Mouse (Mus musculus) liver, embryonic 11.5 days (tissue): ENCODE measurements at regions not wholly inside any gene's neighbourhood (a gene's known extent, or its start where the extent isn't known, plus 50 kb on each side); places are given as distances from the start of the nearest gene placed in this dataset.
A peak's percentile ranks its signal among the peaks of the same experiment; 100 is the strongest.

Experiments
- ATAC-seq: fragments of 200-750 bp; cut with Nextera tagmentation; replicated peaks from 2 replicates; pipeline ENCODE4 v1.8.0; 2017; ENCODE audit warnings: moderate number of reproducible peaks, mild to moderate bottlenecking, moderate TSS enrichment, moderate library complexity; ENCODE audit not compliant: low FRiP score
- DNase-seq: peaks from one replicate; pipeline ENCODE4 v3.0.0-alpha.2; 2017; ENCODE audit warnings: low spot score
- H3K27ac ChIP-seq: fragments of 300-500 bp; sonication (generic); 2 replicates; pipeline ENCODE4 v1.5.1; 2014; ENCODE audit warnings: mild to moderate bottlenecking, low read depth, low read length, control low read depth
- H3K27me3 ChIP-seq: fragments of 300-500 bp; sonication (generic); replicated peaks from 2 replicates; pipeline ENCODE4 v1.6.1; 2014; ENCODE audit warnings: low read length, mixed read lengths; ENCODE audit not compliant: control insufficient read depth, insufficient read depth
- H3K36me3 ChIP-seq: fragments of 300-500 bp; sonication (generic); 2 replicates; pipeline ENCODE4 v1.6.1; 2014; ENCODE audit warnings: mild to moderate bottlenecking, low read length, moderate library complexity, mixed read lengths; ENCODE audit not compliant: control insufficient read depth, insufficient read depth
- H3K4me1 ChIP-seq: fragments of 300-500 bp; sonication (generic); replicated peaks from 2 replicates; pipeline ENCODE4 v1.6.1; 2014; ENCODE audit warnings: low read length, mixed read lengths; ENCODE audit not compliant: control insufficient read depth, insufficient read depth
- H3K4me2 ChIP-seq: fragments of 300-500 bp; sonication (generic); 2 replicates; pipeline ENCODE4 v1.6.1; 2014; ENCODE audit warnings: mild to moderate bottlenecking, control low read depth, moderate library complexity
- H3K4me3 ChIP-seq: fragments of 300-500 bp; sonication (generic); 2 replicates; pipeline ENCODE4 v1.5.1; 2014; ENCODE audit warnings: low read depth, low read length, control low read depth
- H3K9ac ChIP-seq: fragments of 300-500 bp; sonication (generic); 2 replicates; pipeline ENCODE4 v1.6.1; 2014; ENCODE audit warnings: low read depth, low read length, control low read depth
- H3K9me3 ChIP-seq: fragments of 300-500 bp; sonication (generic); 2 replicates; pipeline ENCODE4 v1.6.1; 2016; ENCODE audit warnings: low read length, inconsistent platforms, mixed read lengths; ENCODE audit not compliant: control insufficient read depth
- WGBS: fragments of 180-500 bp; shearing (Covaris S2); extraction: QIAGEN DNeasy Blood & Tissue Kit; methylation state at CpG from one replicate; pipeline ENCODE4 v1.1.7; 2014; 5-methylcytosine and 5-hydroxymethylcytosine counted together

DNA sequence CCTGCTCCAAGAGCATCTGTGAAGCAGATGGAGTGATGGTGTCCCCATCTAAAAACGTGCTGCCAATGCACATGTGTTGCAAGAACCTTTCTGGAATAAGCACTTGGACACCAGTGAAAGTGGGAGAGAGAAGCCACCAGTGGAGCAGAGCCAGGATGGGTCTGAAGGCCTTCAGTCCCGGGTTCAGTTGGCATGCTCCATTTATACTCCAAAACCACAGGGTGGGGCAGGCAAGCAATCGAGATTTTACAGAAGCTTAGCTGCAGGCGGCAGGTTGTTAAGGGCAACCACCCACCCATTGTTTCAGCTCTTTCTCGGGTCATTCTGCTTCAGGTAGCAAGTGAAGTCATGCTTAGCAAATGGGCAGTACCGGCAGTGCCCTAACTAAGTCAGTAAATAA, 51.8 kb upstream of the Sv2b start:
- no peaks in the 10 kb centered on the region for H3K4me1 ChIP-seq
- H3K27ac ChIP-seq, result no peak overlapping the region
- DNase-seq, result no peak
- no peaks in the 10 kb centered on the region for H3K27me3 ChIP-seq
- 42% methylated on average over 6 of the region's 6 CpGs for WGBS
- no peak for ATAC-seq
- H3K9me3 ChIP-seq, result no peaks in the 10 kb centered on the region
- H3K4me2 ChIP-seq, result no peak overlapping the region
- H3K4me3 ChIP-seq, result no peak overlapping the region
- no peak overlapping the region for H3K9ac ChIP-seq
- no peaks in the 10 kb centered on the region for H3K36me3 ChIP-seq

DNA sequence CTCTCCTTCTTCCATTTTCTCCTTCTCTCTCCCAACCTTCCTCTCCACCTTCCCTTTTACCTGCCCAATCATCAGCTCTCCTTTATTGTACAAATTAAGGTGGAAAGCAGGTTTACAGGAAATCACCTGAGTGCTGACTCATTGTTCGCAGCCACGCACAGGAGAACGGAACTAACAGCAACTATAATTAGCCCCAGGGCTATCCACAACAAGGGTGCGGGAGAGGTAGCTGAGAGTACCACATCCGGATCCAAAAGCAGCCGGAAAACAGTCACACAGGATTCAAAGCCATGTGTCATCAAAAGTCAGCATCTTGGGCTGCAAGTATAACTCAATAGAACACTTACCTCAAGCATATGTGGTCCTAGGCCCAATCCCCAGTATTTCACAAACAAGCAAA, 53.5 kb upstream of the Sv2b start:
- Histone ChIP-seq H3K9me3 (no peaks in the 10 kb centered on the region), H3K4me2 (no peak overlapping the region), H3K4me1 (no peaks in the 10 kb centered on the region), H3K36me3 (no peaks in the 10 kb centered on the region), H3K27me3 (no peaks in the 10 kb centered on the region), H3K27ac (no peak overlapping the region), H3K4me3 (no peak overlapping the region), H3K9ac (no peak overlapping the region)
- no peak for DNase-seq
- no peak for ATAC-seq
- WGBS, result 67% methylated on average over 6 of the region's 6 CpGs

DNA sequence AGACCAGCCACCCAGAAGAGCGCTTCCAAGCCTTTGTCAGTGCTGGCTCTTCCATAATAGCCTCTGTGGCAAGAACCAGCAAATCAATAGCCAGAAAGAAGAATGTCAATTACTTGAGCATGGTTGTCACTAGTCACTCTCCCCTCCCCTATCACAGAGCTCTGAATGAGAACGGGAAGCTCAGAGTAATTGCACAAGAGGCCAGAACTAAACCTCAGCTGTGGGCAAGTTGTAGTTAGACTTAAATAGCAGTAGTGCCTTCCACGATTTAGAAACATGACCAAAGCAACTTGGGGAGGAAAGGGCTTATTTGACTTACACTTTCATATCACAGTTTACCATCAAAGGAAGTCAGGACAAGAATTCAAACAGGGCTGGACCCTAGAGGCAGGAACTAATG, 56.4 kb upstream of the Sv2b start:
- no peaks in the 10 kb centered on the region for H3K4me1 ChIP-seq
- 60% methylated on average over 3 of the region's 3 CpGs for WGBS

DNA sequence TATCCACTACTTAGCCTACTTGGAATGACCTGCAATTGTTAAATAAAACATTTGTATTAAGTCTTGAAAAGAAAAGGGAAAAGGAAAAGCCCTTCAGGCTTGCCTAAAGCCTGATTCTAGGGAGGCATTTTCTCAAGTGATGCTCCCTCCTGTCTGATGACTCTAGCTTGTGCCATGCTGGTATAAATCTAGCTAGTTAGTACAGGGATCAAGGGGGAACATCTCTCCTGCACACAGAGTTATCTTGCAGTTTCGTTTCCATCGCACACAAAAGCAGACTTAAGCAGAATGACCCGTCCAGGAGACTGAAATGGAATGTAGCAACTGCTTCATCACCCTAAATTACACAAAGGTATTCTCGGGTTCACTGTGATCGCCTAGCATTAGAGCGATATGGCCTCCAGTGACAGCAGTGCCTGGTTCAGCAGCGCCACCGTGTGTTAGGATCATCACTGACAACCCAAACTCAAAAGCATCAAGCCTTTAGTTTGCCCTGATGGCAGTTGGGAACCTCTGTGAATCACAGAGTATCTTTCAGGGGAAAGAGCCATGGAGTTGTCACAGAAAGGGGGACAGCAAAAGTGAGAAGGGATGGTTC, 57.3 kb upstream of the Sv2b start:
- H3K9ac ChIP-seq, result no peak overlapping the region
- H3K9me3 ChIP-seq, result no peaks in the 10 kb centered on the region
- no peak overlapping the region for H3K27ac ChIP-seq
- H3K4me3 ChIP-seq, result no peak overlapping the region
- DNase-seq, result peak; percentile 58
- WGBS, result 10% methylated on average over 8 of the region's 8 CpGs
- no peaks in the 10 kb centered on the region for H3K27me3 ChIP-seq
- H3K4me2 ChIP-seq, result no peak overlapping the region
- H3K4me1 ChIP-seq, result no peaks in the 10 kb centered on the region
- no peaks in the 10 kb centered on the region for H3K36me3 ChIP-seq
- 0 out of 2 replicates have a peak, but pooled peaks have one; percentile 48 for ATAC-seq

More for the DNA sequence above, 56.4 kb upstream of the Sv2b start:
- DNase-seq (no peak), ATAC-seq (no peak)
- no peak overlapping the region for H3K4me3 ChIP-seq
- H3K4me2 ChIP-seq, result no peak overlapping the region
- no peaks in the 10 kb centered on the region for H3K9me3 ChIP-seq
- no peaks in the 10 kb centered on the region for H3K36me3 ChIP-seq
- H3K9ac ChIP-seq, result no peak overlapping the region
- H3K27me3 ChIP-seq, result no peaks in the 10 kb centered on the region
- no peak overlapping the region for H3K27ac ChIP-seq

DNA sequence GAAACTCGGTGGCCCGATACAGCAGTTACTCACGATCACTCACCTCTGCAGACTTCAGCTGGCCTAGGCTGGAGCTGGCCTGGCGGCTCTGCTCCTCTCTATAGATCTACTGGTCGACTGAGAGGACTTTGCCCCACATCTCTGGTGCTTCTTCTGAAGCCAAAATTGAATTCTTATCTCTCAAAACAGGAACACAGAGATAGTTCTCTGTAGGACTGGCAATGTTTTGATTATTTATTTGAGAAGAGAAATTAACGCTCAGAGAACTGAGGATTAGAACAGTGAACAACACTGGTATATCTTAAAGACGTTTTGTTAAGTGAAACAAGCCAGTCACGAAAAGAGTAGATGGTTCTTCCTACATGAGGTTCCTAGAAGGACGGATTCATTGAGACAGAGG, 59.3 kb upstream of the Sv2b start:
- no peak overlapping the region for H3K27ac ChIP-seq
- H3K27me3 ChIP-seq, result no peaks in the 10 kb centered on the region
- H3K9me3 ChIP-seq, result no peaks in the 10 kb centered on the region
- no peak overlapping the region for H3K9ac ChIP-seq
- ATAC-seq (no peak), DNase-seq (no peak)
- no peak overlapping the region for H3K4me2 ChIP-seq
- H3K4me3 ChIP-seq, result no peak overlapping the region
- 63% methylated on average over 9 of the region's 9 CpGs for WGBS
- 0 out of 2 replicates have a peak, but pooled peaks cover 2% of the 10 kb centered on the region for H3K4me1 ChIP-seq
- no peaks in the 10 kb centered on the region for H3K36me3 ChIP-seq

DNA sequence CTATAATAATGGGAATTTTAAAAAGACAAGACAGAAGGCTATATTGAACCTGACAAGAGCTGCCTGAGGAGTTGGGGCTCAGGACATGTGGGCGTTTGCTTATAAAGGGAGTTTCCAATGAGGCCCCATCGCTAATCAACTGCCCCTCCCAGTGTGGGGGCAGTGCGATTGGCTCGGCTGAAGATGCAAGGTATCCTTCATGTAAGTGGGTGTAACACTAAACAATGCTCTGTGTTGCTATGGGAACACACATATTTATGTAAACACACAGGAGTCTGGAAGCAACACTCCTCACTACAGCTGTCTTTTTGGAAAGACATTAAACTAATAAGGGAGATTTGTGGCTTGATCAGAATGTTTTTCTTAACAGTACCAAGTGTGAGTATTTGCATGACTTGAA, 60.3 kb upstream of the Sv2b start:
- Histone ChIP-seq H3K9ac (no peak overlapping the region), H3K4me3 (no peak overlapping the region), H3K9me3 (no peaks in the 10 kb centered on the region), H3K27me3 (no peaks in the 10 kb centered on the region), H3K27ac (no peak overlapping the region), H3K36me3 (no peaks in the 10 kb centered on the region), H3K4me2 (no peak overlapping the region), H3K4me1 (0 out of 2 replicates have a peak, but pooled peaks cover 2% of the 10 kb centered on the region)
- no peak for DNase-seq
- no peak for ATAC-seq
- WGBS, result 59% methylated on average over 4 of the region's 4 CpGs

DNA sequence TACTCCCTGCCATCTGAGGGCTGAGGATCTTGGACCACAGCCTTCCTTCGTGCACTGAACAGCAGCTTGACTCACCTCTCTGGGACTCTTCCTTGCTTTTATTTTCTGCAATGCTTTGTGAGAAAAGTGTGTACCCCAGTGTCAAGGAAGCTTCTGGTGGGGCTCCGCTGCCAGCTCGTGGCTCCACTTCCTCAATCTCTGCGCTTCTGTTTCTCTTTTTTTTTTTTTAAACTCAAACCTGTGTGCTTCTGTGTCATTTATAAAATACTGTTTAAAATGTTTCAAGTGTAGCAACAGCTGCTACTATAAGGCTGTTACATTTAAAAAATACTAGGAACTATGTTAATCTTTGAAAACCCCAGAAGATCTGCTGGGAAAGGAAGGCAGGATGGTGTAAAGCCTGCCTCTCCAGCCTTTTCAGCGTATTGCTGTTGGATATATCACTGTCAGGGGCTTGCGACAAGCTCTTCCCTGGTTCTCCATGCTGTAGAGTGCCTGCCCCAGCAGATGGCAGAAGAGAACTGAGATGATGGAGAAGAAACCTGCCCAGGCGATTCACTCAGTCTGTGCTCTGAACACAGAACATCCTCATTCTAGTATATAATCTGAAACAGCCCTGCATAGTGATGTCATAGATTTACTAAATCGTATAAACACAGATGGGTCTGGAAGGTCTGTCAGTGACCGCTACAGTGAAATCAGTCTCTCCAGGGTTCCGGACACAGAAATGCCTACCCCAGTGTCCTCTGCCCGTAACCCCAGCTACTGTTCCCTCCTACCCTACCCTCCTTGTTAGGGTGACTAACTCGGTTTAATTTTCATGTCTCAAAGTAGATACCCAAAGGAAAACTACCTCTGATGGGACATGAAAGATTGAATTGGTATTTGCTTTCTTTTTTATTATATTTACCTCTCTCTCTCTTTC, 61.8 kb upstream of the Sv2b start:
- no peak overlapping the region for H3K27ac ChIP-seq
- H3K27me3 ChIP-seq, result no peaks in the 10 kb centered on the region
- 0 out of 2 replicates have a peak, but pooled peaks cover 2% of the 10 kb centered on the region for H3K4me1 ChIP-seq
- ATAC-seq (peak; percentile 52; the same call in 1 of the 2 replicates), DNase-seq (peak; percentile 57)
- no peak overlapping the region for H3K4me3 ChIP-seq
- no peaks in the 10 kb centered on the region for H3K9me3 ChIP-seq
- H3K9ac ChIP-seq, result no peak overlapping the region
- H3K4me2 ChIP-seq, result no peak overlapping the region
- WGBS, result 37% methylated on average over 12 of the region's 12 CpGs
- no peaks in the 10 kb centered on the region for H3K36me3 ChIP-seq

DNA sequence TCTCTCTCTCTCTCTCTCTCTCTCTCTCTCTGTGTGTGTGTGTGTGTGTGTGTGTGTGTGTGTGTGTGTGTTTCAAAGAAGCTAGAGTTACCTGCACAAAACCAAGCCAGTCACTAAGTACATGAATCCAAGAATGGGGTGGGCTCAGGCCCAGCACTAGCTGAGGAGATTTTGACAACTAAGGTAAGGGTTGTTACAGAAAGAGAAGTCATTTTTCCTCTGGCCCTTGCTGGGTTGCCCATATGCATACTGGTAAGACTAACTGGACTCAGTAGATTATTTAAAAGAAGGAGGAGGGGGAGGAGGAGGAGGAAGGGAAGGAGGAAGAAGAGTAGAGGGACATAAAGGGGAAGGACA, 62.4 kb upstream of the Sv2b start:
- Histone ChIP-seq H3K9me3 (no peaks in the 10 kb centered on the region), H3K4me1 (0 out of 2 replicates have a peak, but pooled peaks cover 2% of the 10 kb centered on the region), H3K27me3 (no peaks in the 10 kb centered on the region), H3K4me3 (no peak overlapping the region), H3K27ac (no peak overlapping the region), H3K9ac (no peak overlapping the region), H3K4me2 (no peak overlapping the region; the same call in 1 of the 2 replicates), H3K36me3 (no peaks in the 10 kb centered on the region)
- DNase-seq (no peak), ATAC-seq (no peak)

DNA sequence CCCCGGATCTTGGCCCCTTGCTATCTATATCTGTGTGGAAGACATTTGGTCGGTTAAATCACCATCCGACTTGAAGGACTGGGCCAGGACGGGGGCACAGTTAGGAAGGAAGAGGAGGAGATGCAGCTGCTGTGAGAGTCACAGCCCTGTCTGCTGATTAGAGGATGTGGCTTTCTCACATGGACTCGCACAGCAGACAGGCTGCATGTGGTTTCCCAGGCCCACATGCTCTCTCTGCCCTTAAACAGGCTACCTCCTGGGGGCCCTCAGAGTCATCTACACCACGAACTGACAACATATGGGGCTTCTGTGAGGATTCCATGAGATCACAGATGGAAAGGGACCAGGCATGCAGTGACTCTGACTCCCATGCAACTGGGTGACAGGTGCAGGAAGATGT, 62.9 kb upstream of the Sv2b start:
- WGBS, result 24% methylated on average over 6 of the region's 6 CpGs
- H3K4me3 ChIP-seq, result no peak overlapping the region
- no peak overlapping the region for H3K9ac ChIP-seq
- no peaks in the 10 kb centered on the region for H3K9me3 ChIP-seq
- no peak overlapping the region for H3K27ac ChIP-seq
- H3K27me3 ChIP-seq, result no peaks in the 10 kb centered on the region
- no peaks in the 10 kb centered on the region for H3K36me3 ChIP-seq
- ATAC-seq (peak; percentile 67), DNase-seq (no peak)
- H3K4me2 ChIP-seq, result no peak overlapping the region
- H3K4me1 ChIP-seq, result 0 out of 2 replicates have a peak, but pooled peaks cover 2% of the 10 kb centered on the region
